Mouse (Mus musculus): Measurements from ENCODE around the gene Mrps35.

GRCm38 (mm10) chr6:147088517-147088916 lies 46.0 kb downstream of the Mrps35 start:
- no peak for TF ChIP-seq CHD2 (IDR thresholded peaks at IDR 0.05; ENCODE audit: low read depth, low read length)
- TF ChIP-seq HCFC1 (IDR thresholded peaks at IDR 0.05; ENCODE audit: borderline replicate concordance, insufficient read depth, low read length) = no peak
- no peak for TF ChIP-seq ZC3H11A (IDR thresholded peaks at IDR 0.05; ENCODE audit: borderline replicate concordance, low read depth, low read length)
- TF ChIP-seq ZNF384 (IDR thresholded peaks at IDR 0.05; ENCODE audit: low read depth, low read length) = no peak

Data from ES-E14 (cell line).